Mouse (Mus musculus) thymus, postnatal 10 days (tissue): ENCODE data around the gene Ksr2.
A peak's percentile ranks its signal among the peaks of the same experiment; 100 is the strongest.
"Not testable (repeated sequence)": the region's sequence is repeated elsewhere in the genome, so short reads cannot be mapped to it uniquely, and the experiment has no call there.

Source experiments
- DNase-seq, 2 experiments: peaks; one replicate each; pipeline ENCODE4 v3.0.0; 2021; ENCODE audit warnings: low spot score in 2 of 2

Gene Ksr2

DNA sequence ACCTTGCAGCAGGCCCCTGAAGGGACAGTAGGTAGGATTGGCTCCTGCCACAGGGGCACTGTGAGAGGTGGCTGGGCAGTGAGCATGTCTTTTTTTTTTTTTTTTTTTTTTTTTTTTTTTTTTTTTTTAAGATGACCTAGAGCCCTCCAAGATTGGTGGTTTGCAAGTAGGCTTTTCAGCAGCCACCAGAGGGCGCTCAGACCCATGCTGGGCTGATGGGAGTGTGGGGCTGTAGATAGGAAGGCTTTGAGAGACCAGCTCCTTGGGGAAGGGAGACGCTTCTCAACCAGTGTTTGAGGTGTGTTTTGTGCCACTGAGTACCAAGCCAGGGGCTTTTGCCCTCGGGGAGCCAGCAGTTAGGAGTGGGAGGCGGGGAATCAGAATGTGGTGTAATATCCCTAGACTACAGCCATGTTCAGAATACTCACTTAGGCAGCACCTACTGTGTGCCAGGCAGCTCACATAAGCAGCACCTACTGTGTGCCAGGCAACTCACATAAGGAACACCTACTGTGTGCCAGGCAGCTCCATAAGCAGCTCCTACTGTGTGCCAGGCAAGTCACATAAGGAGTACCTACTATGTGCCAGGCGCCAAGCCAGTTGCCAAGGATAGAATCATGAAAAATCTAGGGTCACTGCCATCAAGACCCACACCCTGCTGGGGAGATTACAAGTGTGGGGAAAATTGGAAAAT, 200.7 kb downstream of the Ksr2 start:
- DNase-seq = peak; percentile 3 to 47

DNA sequence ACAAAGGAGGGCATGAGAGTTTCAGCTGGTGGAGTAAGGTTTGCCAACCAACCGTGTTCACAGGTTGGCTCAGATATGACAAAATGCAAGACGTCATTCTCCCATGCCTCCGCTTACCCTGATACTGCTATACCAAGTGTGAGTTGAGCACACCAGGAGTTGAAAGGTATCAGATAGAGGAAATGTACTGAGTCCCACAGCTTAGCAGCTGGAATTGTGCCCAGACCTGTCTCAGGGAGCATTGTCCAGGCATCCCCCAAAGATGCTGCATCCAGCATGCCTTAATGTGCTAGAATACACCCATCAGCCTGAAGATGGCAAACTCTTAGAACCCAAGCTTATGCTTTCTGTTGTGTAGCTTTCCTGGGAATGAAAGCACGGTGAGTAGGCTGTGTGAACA, 206.5 kb downstream of the Ksr2 start:
- no peak for DNase-seq

DNA sequence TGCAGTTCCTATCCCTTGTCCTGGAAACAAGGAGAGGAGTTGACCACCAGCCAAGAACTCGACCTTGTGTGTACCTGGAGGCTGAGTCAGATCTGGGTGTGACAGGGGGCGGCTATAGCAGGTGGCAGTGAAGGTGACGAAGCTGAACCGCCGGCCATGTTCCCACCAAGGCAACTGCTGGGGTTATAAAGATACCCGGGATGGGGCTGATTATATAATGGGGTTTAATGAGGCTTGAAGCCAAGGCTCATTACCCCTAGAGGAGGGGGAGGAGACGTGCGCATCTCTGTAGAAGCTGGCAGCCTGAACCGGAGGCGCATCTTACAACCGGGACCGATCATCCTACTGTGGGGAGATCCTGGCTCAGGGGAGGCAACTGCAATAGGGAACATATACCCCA, 208.4 kb downstream of the Ksr2 start:
- no peak for DNase-seq

DNA sequence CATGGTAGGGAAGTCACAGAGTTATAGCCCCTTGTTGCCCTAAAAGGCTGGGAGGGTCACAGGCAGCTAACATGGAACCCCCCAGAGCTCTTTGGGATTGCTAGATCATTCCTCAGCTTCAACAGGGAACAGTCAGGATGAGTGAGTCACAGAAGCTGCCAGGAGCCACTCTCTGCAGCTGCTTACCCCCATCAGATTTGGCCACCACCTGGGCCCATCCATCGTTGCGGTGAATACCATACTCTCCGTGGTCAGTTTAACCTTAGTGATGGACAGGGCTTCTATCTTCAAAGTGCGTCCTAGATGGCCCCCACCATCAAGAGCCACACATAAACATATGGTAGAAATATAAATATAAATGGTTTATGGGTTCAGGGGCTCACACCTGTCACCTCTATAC, 209.4 kb downstream of the Ksr2 start:
- DNase-seq = not testable (repeated sequence)

DNA sequence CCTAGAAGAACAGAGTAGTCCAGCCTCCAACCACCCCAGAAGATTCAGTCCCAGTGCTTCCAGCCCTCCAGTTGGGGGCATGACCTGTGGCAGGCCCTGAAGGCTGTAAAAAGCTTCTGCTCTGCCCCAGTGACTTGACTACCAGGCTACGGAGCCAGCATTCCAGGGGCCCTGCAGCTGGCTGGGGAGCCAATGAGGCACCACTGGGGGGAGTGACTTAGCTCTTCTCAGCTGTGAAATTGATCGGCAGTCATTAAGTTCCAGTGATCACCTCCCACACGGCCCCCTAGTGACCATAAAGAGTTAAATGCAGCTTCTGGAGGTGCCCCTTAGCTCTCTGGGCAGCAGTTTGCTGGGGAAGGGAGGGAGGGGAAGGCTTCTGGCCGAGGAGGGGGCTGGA, 213.1 kb downstream of the Ksr2 start:
- DNase-seq = no peak

DNA sequence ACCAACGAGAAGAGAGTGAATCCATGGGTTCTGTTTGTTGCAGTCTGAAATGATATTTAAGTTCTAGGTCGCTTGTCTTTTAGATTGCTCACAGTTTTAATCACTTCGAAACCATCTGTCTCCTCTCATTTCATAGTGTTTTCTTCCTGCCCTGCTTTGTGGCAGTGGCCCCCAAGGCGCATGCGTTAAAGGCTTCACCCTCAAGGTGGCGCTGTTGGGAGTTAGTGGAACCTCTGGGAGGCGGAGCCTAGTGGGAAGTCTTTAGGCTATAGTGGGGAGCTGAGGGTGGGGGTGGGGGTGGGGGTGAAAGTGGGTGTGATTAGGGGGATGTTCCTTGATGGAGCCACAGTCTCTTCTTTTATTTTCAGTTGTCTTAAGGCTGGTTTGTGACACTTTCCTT, 214.6 kb downstream of the Ksr2 start:
- DNase-seq = peak; percentile 4 to 6

DNA sequence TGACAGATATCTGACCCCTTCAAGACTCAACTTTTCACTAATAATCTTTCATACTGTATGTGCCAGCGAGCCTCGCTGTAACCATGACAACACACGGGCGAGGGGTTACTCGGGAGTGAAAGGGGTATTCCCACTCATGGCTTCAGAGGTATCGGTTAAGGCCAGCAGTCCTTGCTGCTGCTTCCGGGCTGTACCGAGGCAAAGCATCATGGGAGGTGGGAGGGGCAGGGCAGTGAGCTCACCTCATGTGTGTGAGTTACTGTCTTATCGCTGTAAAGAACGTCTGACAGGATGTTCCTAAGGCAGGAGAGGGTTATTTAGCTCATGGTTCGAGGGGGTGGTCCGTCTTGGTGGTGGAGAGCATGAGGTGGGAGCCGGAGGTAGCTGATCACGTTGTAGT, 215.8 kb downstream of the Ksr2 start:
- DNase-seq = no peak

DNA sequence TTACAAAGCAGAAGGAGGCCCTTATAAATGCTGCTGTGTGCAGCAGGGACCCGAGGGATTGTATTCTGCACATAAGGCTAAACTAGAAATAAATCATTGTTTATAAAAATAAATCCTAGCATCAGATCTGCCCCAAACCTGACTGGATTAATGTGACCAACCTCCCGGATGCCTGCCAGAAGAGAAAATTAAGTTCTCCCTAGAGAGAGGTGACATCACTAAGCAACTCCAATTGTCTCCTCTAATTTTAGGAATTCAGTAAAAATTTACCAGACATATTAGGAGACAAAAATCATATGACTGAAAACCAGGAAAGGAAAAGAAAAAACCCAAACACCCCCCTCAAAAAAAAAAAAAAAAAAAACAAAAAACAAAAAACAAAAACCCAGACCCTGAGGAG, 221.4 kb downstream of the Ksr2 start:
- DNase-seq = no peak

DNA sequence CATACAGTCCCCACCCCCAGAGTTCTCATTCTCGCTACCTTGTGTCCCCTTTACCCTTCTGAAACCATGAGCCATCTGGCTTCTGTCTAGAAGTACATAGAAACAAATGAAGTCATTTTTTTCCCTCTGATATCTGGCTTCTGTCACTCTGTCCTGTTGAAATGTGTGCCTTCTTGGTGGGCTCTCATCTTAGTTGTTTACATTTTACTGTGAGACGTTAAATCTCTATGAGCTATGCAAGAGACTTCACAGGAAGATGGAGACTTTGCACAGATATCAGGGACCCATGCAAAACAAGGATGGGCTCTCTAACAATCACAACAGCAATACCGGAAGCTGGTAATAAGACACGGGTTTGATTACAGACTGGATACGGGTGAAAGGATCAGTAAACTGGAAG, 222.0 kb downstream of the Ksr2 start:
- DNase-seq = no peak

DNA sequence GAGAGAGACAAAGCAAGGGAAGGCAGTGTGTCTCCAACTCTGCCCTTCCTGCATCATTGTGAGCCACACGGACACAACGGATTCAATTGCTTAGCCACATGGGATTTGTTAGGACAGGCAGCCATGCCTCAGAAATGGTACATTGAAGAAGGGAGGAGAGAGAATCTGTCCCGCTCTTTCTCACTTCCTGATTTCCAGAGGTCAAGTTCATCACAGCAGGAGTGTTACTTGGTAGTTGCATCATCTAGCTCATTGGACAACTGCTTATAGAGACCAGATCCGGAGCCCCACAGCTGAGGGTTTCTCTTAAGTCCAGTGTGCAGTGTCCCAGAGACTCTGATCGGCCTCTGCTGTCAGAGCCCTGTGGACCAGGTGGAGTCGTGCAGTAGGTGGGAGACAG, 227.8 kb downstream of the Ksr2 start:
- DNase-seq = no peak

DNA sequence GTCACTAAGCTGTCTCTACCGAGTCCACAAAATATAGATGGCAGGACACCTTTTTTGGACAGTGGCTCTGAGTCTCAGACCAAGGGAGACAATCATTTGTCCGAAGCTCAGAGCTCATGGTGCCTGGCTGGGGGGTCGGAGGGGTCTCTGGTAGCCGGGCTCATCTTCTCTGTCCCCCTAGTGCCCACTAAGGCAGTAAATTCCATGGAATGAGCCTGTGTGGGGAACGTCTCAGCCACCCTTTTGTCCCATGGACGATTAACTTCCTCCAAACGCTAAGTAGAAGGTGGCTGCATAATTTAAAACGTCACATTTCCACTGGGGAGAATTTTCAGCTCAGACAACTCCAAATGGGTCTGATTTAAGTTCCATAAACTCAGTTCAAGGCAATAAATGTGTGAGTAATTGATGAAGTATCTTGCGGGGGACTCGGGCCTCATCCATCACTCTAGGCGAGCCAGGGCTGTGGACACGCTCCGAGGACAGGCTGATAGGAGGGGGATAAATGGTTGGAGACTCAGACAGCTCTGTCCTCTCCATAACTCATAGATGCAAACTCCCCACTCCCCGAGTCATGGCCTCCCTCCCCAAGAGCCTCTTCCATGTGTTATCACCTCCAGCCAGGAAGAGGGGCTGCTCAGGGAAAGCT, 237.6 kb downstream of the Ksr2 start:
- DNase-seq = no peak

DNA sequence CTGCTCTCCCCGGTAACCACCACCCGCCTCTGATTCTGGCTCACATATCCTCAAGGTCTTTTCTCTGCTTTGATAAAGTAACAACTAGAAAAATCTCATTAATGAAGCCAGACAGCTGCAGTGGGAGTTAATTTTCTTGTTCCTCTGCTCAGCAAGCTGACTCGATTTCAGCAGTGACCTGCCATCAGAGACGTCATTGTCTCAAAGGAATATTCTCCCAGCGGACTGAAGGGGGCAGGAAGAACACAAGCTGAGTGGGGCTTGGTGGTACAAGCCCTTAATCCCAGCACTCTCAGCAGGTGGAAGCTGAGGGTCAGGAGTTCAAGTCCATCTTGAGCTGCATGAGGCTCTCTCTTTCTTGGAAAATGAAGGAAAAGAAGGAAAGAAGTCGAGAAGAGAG, 244.8 kb downstream of the Ksr2 start:
- DNase-seq = no peak

DNA sequence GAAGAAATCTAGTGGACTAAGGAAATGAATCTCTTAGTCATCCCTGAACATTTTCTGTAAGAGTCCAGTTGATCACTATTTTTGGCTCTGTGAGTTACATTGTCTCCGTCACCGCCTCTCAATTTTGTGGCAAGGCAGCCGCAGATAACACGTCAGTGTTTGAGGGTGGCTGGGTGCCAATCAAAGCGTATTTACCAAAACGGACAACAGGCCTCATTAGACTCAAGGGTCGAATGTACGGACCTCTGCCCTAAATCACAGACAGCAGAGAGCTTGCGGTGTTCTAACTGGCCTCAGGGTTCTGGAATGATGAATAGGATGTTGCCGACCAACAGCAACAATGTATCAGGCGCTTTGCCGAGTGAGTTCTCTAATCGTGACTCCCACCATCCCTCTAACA, 245.8 kb downstream of the Ksr2 start:
- no peak for DNase-seq

DNA sequence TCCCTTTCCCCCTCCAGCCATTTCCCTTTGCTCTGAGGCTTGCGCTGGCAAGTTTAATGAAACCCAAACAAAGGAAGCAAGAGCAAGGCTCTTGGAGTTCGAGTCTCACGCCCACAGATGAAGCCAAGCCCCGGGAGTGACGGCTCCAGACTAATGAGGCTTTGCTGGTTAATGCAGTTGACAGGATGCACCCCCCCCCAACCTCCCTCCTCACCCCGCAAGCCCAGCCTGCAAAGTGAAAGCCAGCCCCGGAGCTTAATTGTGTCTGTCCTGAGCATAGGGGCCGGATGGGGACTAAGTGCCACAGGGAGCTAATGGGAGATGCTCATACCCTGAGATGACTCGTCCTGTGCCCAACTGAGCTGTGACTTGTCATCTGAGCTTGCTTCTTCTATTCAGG, 251.4 kb downstream of the Ksr2 start:
- no peak for DNase-seq

DNA sequence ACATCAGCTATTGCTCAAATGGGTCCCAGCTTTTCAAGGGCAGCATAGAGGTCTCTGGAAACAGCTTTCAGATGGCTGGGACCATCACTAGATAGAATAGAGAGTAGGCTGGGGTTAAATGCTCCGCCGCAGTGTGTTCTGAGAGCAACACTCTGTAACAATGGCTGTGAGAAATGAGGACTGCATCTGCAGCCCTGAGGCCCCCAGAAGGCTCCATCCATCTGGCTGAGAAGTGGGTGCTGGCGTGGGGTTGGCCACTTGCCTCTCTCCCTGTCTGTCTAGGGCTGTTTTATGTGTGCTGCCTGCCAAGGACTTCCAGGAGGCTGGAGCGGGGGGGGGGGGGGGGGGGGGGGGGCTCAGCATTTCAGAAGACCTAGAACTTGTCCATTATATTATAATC, 253.5 kb downstream of the Ksr2 start:
- no peak for DNase-seq

DNA sequence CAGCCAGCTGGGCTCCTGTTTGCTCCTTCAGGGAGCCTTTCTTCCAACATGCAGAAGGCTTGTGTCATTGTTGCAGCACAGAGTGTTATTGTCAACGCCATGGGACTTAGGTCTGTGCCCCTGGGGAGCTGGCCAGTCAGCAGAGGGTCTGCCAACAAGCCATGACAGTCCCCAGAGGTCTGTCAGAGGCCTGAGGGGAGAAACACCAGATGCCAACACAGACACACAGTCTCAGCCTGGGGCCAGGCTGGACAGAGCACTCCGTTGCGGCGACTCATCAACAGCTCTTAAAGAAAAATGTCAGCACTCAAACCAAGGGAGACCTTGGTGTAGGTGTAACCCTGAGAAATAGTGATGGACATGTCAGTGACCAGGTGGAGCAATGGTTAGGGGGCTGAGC, 255.5 kb downstream of the Ksr2 start:
- DNase-seq = no peak

DNA sequence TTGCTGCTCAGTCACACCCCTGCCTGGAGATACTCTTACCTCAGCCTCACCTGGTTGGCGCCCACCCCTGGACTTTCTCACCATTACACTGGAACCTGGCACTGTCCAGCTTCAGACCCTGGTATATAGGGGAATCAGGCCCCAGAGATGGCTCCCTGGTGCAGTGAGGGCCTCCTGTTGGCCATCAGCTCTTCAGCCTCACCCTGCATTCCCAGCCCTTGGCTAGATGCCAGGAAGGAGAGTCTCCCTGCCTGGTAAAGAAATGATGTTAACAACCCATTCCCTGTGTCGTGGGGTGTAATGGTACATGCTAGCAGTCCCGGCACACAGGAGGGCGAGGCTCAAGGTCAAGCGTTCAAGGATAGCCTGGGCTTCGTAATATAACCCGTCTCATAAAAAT, 256.0 kb downstream of the Ksr2 start:
- DNase-seq = no peak

DNA sequence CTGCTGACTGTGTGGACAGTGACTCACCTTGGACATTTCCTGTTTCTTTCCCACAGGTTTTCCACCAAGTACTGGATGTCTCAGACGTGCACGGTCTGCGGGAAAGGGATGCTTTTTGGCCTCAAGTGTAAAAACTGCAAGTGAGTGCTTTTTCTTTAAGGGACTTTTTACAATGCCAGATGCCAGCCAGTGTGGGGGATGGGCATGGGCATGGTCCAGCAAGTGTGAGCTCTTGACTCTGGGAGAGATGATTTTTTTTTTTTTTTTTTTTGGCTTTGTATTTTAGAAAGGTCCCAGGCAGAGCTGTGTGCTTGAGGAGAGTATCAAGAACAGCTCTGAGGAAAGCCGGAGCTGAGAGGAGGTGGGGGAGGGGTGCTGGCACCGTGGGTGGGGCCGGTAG, 257.6 kb downstream of the Ksr2 start:
- no peak for DNase-seq

DNA sequence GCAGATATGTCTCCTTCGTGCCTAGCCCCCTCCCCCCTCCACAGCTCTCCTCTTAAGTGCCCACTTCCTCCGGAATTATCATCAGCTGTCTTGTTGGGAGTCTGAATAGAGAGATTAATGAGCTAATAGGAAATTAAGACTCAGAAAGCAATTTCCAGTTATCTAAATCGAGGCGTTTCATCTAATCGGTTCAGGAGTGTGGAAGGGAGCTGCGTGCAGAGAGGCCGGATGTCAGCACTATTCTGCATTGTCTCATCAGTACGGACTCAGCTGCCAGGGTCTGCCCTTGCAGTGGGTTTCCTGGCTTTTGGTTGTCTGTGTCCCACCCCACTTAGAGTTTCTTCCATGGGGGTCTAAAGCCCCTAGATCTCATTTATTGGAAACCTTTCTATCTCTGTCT, 262.0 kb downstream of the Ksr2 start:
- no peak for DNase-seq

DNA sequence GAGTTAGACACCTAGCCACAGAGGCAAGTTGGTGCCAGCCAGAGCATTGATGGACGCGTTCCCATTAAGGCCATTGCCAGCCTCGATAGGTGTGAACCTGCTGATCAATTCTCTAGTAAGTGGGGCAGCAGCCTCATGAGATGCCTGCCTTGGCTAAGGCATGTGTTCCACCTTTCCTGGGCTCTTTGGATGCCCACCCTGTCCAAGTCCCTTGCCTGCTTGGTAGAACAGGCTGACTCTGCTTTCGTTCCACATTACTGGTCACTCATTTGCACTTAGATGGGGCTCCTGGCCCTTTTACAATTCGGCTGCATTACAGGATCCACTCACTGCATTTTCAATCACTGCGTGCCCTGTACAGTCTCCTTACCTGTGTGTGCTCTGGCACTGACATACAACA, 263.4 kb downstream of the Ksr2 start:
- no peak for DNase-seq

DNA sequence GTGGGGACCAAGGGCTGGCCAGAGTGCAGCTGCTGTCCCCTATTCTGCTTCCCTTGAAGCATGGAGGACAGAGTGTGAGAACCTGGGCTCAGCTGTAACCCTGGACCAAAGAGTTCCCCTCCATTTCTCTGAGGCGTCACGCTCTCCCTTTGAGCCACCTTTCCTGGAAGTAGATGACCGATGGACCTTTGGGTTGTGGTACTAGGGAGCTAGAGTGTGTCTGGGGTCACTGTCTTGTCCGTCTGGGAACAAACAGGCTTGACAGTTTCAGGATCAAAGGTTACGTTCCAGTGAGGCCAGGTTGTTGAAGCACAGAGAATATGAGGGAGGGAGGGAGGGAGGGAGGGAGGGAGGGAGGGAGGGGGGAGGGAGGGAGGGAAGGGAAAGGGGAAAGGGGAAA, 264.6 kb downstream of the Ksr2 start:
- no peak for DNase-seq

DNA sequence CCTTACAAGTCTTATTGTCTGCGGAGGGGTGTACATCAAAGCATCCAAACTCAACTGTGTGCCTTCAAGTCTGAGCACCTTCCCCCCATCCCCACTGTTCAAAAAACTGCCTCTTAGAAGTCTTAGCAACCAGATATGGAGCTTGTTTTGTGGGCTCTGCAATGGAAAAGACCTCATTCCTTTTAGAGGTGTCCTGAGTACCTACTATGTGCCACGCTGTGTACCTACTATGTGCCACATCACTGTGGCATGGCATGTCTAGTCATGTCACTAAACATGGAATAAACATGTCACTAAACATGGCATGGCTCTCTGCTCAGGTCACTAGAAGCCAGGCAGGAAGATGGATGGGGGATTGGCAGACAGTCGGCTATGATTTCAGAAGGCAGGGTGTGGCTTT, 268.4 kb downstream of the Ksr2 start:
- DNase-seq = no peak

DNA sequence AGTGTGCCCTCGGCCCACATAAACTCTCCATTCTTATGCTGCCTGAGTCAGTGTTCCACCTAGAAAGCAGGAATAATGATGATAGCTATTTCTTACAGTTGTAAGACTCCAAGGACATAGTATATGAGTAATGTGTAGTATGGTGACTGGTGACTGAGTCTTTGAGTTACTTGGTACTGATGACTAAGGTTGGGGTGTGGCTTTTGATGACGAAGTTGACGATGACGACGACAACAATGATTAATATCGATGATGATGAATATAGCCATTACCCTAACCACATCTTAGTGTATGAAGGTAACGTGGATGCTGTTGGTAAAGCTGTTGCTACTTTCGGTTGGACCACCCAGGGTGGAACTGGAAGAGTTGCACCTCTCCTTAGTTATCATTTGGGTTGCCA, 270.7 kb downstream of the Ksr2 start:
- no peak for DNase-seq

DNA sequence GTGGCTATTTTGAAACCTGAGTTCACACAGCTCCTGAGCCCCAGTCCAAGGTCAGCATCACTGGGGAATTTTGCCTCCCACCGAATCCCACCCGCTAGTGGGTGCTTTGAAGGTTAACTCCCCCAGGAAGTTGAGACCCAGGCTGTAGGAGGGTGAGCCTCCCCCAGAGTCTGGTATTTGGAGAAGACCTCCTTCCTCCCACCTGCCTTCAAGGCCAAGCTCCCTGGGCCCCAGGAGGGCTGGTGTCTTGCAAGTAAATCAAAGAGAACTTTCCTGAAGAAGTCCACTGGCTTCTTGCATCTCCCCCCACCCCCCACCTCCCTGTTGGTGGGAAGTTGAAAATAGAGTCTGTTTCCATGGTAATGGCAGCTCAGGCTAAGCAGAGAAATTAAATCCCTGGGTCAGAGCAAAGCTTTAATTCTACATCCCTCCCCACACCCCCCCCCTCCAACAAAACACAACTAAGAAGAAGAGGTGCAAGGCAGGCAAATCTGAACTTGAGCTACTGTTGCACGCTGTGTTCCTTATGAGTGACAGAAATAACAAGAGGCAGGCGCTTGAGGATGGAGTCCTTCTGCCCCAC, 274.1 kb downstream of the Ksr2 start:
- DNase-seq = no peak
